Mouse (Mus musculus) heart, postnatal 36 days (tissue): ENCODE data around the gene Mmp20. TPM values are rescaled to one million over a fixed set of nuclear protein-coding genes. Genes with fewer than 3 reads are reported as not detected.

Experiments used
- DNase-seq, 2 experiments: peaks; one replicate each; pipeline ENCODE4 v3.0.0; 2021 to 2022
- intact Hi-C: fragments of 180-260 bp; cut with DNase I; formaldehyde crosslinking; loops from one replicate; pipeline ENCODE4 v1.15.1; 2025
- total RNA-seq, 2 experiments: library from RNA; stranded (reverse); gene quantifications; 2 replicates each; pipeline ENCODE4 v1.2.3; 2021

Gene Mmp20
- total RNA-seq, 2 experiments from 2014 or later, result not detected

- DNase-seq, result no peak
- intact Hi-C loops, result no loop called here
Observed at GRCm38 (mm10) chr9:7686024-7686423, 58.0 kb downstream of the Mmp20 start.

GRCm38 (mm10) chr9:7689799-7690198, 61.8 kb downstream of the Mmp20 start:
- intact Hi-C loops, result no loop called here
- DNase-seq, result no peak

DNA sequence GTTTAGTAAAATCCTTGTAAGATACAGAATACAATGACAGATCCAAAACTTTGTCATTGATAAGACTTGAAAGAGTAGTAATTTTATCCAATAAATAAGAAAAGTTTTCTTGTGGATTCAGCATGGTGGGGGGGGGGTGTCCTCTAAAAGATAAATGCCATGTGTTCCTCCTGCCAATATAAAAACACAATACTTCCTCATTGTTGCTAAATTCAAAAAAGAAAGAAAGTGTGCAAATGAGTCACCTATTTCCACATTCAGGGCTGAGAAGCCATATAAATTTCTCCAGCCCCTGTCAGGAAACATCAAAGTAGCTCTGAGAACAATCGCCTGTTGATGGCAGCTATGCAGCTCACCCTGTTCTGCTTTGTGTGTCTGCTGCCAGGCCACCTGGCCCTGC, 63.8 kb downstream of the Mmp20 start, which contains the start of gene Mmp7:
Gene Mmp7, plus strand, starts transcription at position 301 of the 400 bp plus-strand sequence.
- no peak for DNase-seq
- intact Hi-C loops, result no loop called here

GRCm38 (mm10) chr9:7693961-7694360, 65.9 kb downstream of the Mmp20 start:
- intact Hi-C loops, result no loop called here
- DNase-seq, result no peak

DNA sequence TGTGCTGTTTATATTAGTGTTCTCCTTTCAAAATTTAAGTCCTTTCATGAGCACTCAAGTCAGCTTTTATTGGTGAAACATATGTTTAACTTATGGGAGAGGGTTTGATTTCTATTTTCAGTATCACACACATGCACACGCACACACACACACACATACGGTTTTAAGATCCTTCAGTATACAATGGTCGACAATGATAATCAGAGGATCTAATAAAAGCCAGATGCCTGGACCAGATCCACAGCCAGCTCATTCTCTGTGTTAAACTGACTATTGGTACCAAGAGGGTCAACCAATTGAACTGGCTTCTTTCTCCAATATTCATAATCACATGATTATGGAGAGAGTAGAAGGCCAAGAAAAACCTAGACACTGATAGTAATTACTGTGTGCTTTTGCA, 67.6 kb downstream of the Mmp20 start:
- intact Hi-C loops, result no loop called here
- no peak for DNase-seq

DNA sequence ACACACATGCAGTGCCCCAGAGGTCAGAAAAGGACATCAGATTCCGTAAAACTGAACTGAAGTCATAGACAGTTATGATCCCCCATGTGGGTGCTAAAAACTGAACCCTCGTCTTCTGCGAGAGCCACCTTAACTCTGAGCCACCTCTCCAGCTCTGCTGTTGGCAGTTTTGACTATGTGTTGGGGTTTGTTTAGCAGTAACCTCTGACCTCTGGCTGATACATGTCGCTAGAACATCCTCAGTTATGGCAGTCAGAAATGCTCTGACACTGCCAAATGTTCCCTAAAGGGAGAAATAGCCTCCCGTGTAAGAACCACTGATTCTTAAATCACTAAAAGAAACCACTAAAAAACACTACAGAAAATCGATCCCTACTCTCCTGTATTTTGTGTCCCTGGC, 80.7 kb downstream of the Mmp20 start:
- intact Hi-C loops, result no loop called here
- DNase-seq, result no peak

GRCm38 (mm10) chr9:7711196-7711595, 83.2 kb downstream of the Mmp20 start:
- intact Hi-C loops, result loop anchor here (5.0 to 10.0 kb wide), 3 partner anchors 109 to 361 kb away; no protein-coding TSS in a partner anchor
- DNase-seq, result no peak

DNA sequence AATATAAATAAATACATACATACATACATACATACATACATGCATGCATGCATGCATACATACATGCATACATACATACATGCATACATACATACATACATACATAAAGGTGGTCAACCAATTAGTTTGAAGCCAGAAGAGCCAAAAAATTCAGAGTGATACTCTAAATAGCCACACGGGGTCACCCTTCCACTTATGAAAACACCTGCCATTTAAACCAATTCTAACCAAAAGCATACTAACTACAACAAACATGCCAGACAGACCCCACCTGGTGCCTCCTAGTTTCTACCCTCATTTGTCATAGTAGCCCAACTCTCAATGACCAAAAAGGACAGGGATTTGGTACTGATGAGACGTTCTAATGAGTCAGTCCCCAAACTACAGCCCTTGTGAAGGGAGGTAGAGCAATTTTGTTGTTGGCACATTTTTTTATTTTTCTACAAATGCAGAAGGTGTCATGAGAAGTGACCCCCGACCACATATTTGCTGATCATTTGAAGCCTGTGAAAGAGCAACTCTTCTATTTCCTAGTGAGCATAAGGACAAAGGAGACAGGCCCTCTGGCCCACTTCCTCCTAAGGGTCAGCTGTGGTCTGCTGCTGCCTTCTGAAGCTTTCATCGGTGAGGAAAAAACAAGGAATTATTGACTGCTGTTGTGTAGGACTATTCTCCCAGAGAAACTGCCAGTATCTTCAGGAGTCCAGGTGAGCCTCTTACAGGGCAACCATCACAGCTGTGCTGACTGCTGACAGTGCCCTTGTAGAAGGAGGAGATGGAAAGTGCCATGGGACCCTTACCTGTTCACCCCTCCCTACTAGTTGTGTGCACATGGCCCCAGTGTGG, 86.3 kb downstream of the Mmp20 start:
- DNase-seq, result peak; percentile 29 to 53

DNA sequence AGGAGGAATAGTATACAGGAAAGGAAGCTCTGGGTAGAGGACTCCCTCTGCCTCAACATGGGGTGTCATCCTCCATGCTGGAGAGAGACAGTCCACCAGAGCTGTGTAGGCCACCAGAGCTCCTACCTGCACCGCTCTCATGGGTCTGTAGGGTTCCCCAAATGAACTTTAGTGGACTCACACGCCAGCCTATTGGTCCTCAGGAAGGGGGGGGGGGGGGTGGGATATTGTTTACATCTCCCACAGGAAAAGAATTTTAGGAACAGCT, 86.8 kb downstream of the Mmp20 start:
- intact Hi-C loops, result loop anchor here (1.0 to 10.0 kb wide), 7 partner anchors 47 to 494 kb away; partner anchors contain the start of gene Tmem123
- no peak for DNase-seq

More for the DNA sequence above, 86.3 kb downstream of the Mmp20 start:
- intact Hi-C loops, result loop anchor here (1.0 to 10.0 kb wide), 6 partner anchors 111 to 495 kb away; no protein-coding TSS in a partner anchor

GRCm38 (mm10) chr9:7721543-7721942, 93.5 kb downstream of the Mmp20 start:
- DNase-seq, result no peak
- intact Hi-C loops, result no loop called here

Other genes starting within 250 kb of the Mmp20 start
- gene Mmp1b, start 240.2 kb upstream of the Mmp20 start, total RNA-seq, result not detected
- under 1 TPM; 0.27 to 0.28 TPM for gene Mmp3, start 182.4 kb upstream of the Mmp20 start, total RNA-seq
- not detected for gene Mmp10, start 125.9 kb upstream of the Mmp20 start, total RNA-seq
- gene Mmp8, start 69.8 kb upstream of the Mmp20 start, total RNA-seq, result under 1 TPM in 1 of 2 experiments, not detected in 1; 0.14 TPM
- gene Mmp27, start 56.8 kb upstream of the Mmp20 start, total RNA-seq, result under 1 TPM in 1 of 2 experiments, not detected in 1; 0.22 TPM
- gene Mmp7, start 63.9 kb downstream of the Mmp20 start, total RNA-seq, result not detected
- gene Tmem123, start 135.8 kb downstream of the Mmp20 start, total RNA-seq, result 10 to 100 TPM; 37.2 to 40.4 TPM
- gene Birc2, start 208.8 kb downstream of the Mmp20 start, total RNA-seq, result 10 to 100 TPM; 24.8 to 29.1 TPM
- 1 to 10 TPM; 6.8 to 9.4 TPM for gene Birc3, start 245.0 kb downstream of the Mmp20 start, total RNA-seq